Mouse (Mus musculus) lung, embryonic 16.5 days (tissue): ENCODE measurements at regions not wholly inside any gene's neighbourhood (a gene's known extent, or its start where the extent isn't known, plus 50 kb on each side); places are given as distances from the start of the nearest gene placed in this dataset.

Source experiments
- ATAC-seq: fragments of 200-750 bp; cut with Nextera tagmentation; 2 replicates; pipeline ENCODE4 v1.8.0; 2017; ENCODE audit warnings: low read depth, mild to moderate bottlenecking, moderate library complexity
- H3K27ac ChIP-seq: fragments of 300-500 bp; sonication (generic); 2 replicates; pipeline ENCODE4 v1.5.1; 2014; ENCODE audit warnings: mild to moderate bottlenecking, control low read depth, low read length
- H3K27me3 ChIP-seq: fragments of 300-500 bp; sonication (generic); 2 replicates; pipeline ENCODE4 v1.6.1; 2014; ENCODE audit warnings: low read depth, low read length, mixed read lengths; ENCODE audit not compliant: control insufficient read depth, insufficient read depth
- H3K36me3 ChIP-seq: fragments of 300-500 bp; sonication (generic); 2 replicates; pipeline ENCODE4 v1.6.1; 2014; ENCODE audit warnings: low read length; ENCODE audit not compliant: control insufficient read depth, insufficient read depth
- H3K4me1 ChIP-seq: fragments of 300-500 bp; sonication (generic); replicated peaks from 2 replicates; pipeline ENCODE4 v1.6.1; 2014; ENCODE audit warnings: low read length, mixed read lengths; ENCODE audit not compliant: control insufficient read depth, insufficient read depth
- H3K4me2 ChIP-seq: fragments of 300-500 bp; sonication (generic); 2 replicates; pipeline ENCODE4 v1.6.1; 2014; ENCODE audit warnings: low read depth, low read length, control low read depth
- H3K4me3 ChIP-seq: fragments of 300-500 bp; sonication (generic); 2 replicates; pipeline ENCODE4 v1.5.1; 2014; ENCODE audit warnings: mild to moderate bottlenecking, low read length, control low read depth
- H3K9ac ChIP-seq: fragments of 300-500 bp; sonication (generic); 2 replicates; pipeline ENCODE4 v1.6.1; 2014; ENCODE audit warnings: low read length, control low read depth
- H3K9me3 ChIP-seq: fragments of 300-500 bp; sonication (generic); 2 replicates; pipeline ENCODE4 v1.6.1; 2016; ENCODE audit warnings: low read length; ENCODE audit not compliant: control insufficient read depth
- WGBS: fragments of 180-500 bp; shearing (Covaris S2); extraction: QIAGEN DNeasy Blood & Tissue Kit; methylation state at CpG from one replicate; pipeline ENCODE4 v1.1.7; 2014; 5-methylcytosine and 5-hydroxymethylcytosine counted together

- no peaks in the 10 kb centered on the region for H3K27me3 ChIP-seq
- no peak overlapping the region for H3K4me2 ChIP-seq
- no peak for ATAC-seq
- H3K9me3 ChIP-seq: no peaks in the 10 kb centered on the region
- H3K4me3 ChIP-seq: no peak overlapping the region
- no peak overlapping the region for H3K9ac ChIP-seq
- no peaks in the 10 kb centered on the region for H3K4me1 ChIP-seq
- no peak overlapping the region for H3K27ac ChIP-seq
- H3K36me3 ChIP-seq: no peaks in the 10 kb centered on the region
- 68% methylated on average over 5 of the region's 5 CpGs for WGBS
These were observed 352.9 kb downstream of the Nuak1 start for GRCm38 (mm10) chr10:84087528-84087927.

- Histone ChIP-seq H3K36me3 (no peaks in the 10 kb centered on the region), H3K27me3 (no peaks in the 10 kb centered on the region), H3K9me3 (no peaks in the 10 kb centered on the region), H3K27ac (no peak overlapping the region), H3K9ac (no peak overlapping the region), H3K4me2 (no peak overlapping the region), H3K4me1 (no peaks in the 10 kb centered on the region), H3K4me3 (no peak overlapping the region)
- ATAC-seq: no peak
- 85% methylated on average over 3 of the region's 3 CpGs for WGBS
These were observed 352.5 kb downstream of the Nuak1 start for GRCm38 (mm10) chr10:84087929-84088328.

GRCm38 (mm10) chr10:84088799-84089778 lies 351.3 kb downstream of the Nuak1 start:
- H3K4me1 ChIP-seq: no peaks in the 10 kb centered on the region
- no peak overlapping the region for H3K4me2 ChIP-seq
- ATAC-seq: no peak
- no peak overlapping the region for H3K9ac ChIP-seq
- no peaks in the 10 kb centered on the region for H3K36me3 ChIP-seq
- no peaks in the 10 kb centered on the region for H3K27me3 ChIP-seq
- H3K4me3 ChIP-seq: no peak overlapping the region
- H3K9me3 ChIP-seq: no peaks in the 10 kb centered on the region
- 76% methylated on average over 18 of the region's 18 CpGs for WGBS
- H3K27ac ChIP-seq: no peak overlapping the region

- no peak for ATAC-seq
- H3K4me2 ChIP-seq: no peak overlapping the region
- no peak overlapping the region for H3K4me3 ChIP-seq
- H3K9me3 ChIP-seq: no peaks in the 10 kb centered on the region
- H3K4me1 ChIP-seq: no peaks in the 10 kb centered on the region
- no peaks in the 10 kb centered on the region for H3K36me3 ChIP-seq
- H3K9ac ChIP-seq: no peak overlapping the region
- H3K27me3 ChIP-seq: no peaks in the 10 kb centered on the region
- H3K27ac ChIP-seq: no peak overlapping the region
- 84% methylated on average over 4 of the region's 4 CpGs for WGBS
These were observed 346.5 kb downstream of the Nuak1 start for GRCm38 (mm10) chr10:84093919-84094318.

- Histone ChIP-seq H3K9me3 (no peaks in the 10 kb centered on the region), H3K36me3 (no peaks in the 10 kb centered on the region), H3K4me1 (no peaks in the 10 kb centered on the region), H3K27ac (no peak overlapping the region), H3K9ac (no peak overlapping the region), H3K27me3 (no peaks in the 10 kb centered on the region), H3K4me2 (no peak overlapping the region), H3K4me3 (no peak overlapping the region)
- WGBS: 30% methylated on average over 5 of the region's 5 CpGs
- ATAC-seq: no peak
These were observed 343.2 kb downstream of the Nuak1 start for GRCm38 (mm10) chr10:84097196-84097595.

- no peak for ATAC-seq
- no peaks in the 10 kb centered on the region for H3K4me1 ChIP-seq
These were observed 336.4 kb downstream of the Nuak1 start for GRCm38 (mm10) chr10:84103985-84104384.

GRCm38 (mm10) chr10:84104556-84104955 lies 335.8 kb downstream of the Nuak1 start:
- WGBS: 67% methylated on average over 6 of the region's 6 CpGs
- no peak overlapping the region for H3K27ac ChIP-seq
- H3K4me2 ChIP-seq: no peak overlapping the region
- no peak overlapping the region for H3K9ac ChIP-seq
- H3K27me3 ChIP-seq: no peaks in the 10 kb centered on the region
- no peaks in the 10 kb centered on the region for H3K36me3 ChIP-seq
- H3K4me3 ChIP-seq: no peak overlapping the region
- H3K4me1 ChIP-seq: no peaks in the 10 kb centered on the region
- no peaks in the 10 kb centered on the region for H3K9me3 ChIP-seq
- ATAC-seq: no peak

More at GRCm38 (mm10) chr10:84103985-84104384, 336.4 kb downstream of the Nuak1 start:
- Histone ChIP-seq H3K9ac (no peak overlapping the region), H3K4me3 (no peak overlapping the region), H3K4me2 (no peak overlapping the region), H3K36me3 (no peaks in the 10 kb centered on the region), H3K27ac (no peak overlapping the region), H3K27me3 (no peaks in the 10 kb centered on the region), H3K9me3 (no peaks in the 10 kb centered on the region)
- 55% methylated on average over 7 of the region's 7 CpGs for WGBS

GRCm38 (mm10) chr10:84109680-84110371 lies 330.6 kb downstream of the Nuak1 start:
- Histone ChIP-seq H3K27me3 (no peaks in the 10 kb centered on the region), H3K4me1 (no peaks in the 10 kb centered on the region), H3K4me2 (no peak overlapping the region), H3K9ac (no peak overlapping the region), H3K36me3 (no peaks in the 10 kb centered on the region), H3K4me3 (no peak overlapping the region), H3K27ac (no peak overlapping the region), H3K9me3 (no peaks in the 10 kb centered on the region)
- no peak for ATAC-seq
- 63% methylated on average over 7 of the region's 7 CpGs for WGBS

- H3K36me3 ChIP-seq: no peaks in the 10 kb centered on the region
- no peak for ATAC-seq
- no peak overlapping the region for H3K9ac ChIP-seq
- no peak overlapping the region for H3K4me2 ChIP-seq
- H3K4me3 ChIP-seq: no peak overlapping the region
- H3K9me3 ChIP-seq: no peaks in the 10 kb centered on the region
- no peaks in the 10 kb centered on the region for H3K27me3 ChIP-seq
- no peak overlapping the region for H3K27ac ChIP-seq
- WGBS: 53% methylated on average over 4 of the region's 4 CpGs
- H3K4me1 ChIP-seq: no peaks in the 10 kb centered on the region
These were observed 329.9 kb downstream of the Nuak1 start for GRCm38 (mm10) chr10:84110372-84110985.
